Mouse (Mus musculus) frontal cortex, adult 2 months (tissue): Measurements from ENCODE around the gene Ccdc184. TPM values are rescaled to one million over a fixed set of nuclear protein-coding genes. Genes with fewer than 3 reads are reported as not detected.

ENCODE experiments used
- DNase-seq, 2 experiments: peaks; one replicate each; pipeline ENCODE4 v3.0.0; 2022; ENCODE audit warnings: low spot score in 1 of 2; ENCODE audit errors: extremely low spot score in 1 of 2
- polyA plus RNA-seq: library from polyadenylated mRNA; depleted of rRNA; stranded (reverse); fragments of >200 nt; gene quantifications from 2 replicates; pipeline ENCODE4 v1.2.3, GENCODE M21; 2012; rRNA removed

Gene Ccdc184
- polyA plus RNA-seq, 1 experiment = 13.0 TPM

GRCm38 (mm10) chr15:98213336-98213870 is 46.4 kb downstream of the Ccdc184 start:
- no peak for DNase-seq

DNA sequence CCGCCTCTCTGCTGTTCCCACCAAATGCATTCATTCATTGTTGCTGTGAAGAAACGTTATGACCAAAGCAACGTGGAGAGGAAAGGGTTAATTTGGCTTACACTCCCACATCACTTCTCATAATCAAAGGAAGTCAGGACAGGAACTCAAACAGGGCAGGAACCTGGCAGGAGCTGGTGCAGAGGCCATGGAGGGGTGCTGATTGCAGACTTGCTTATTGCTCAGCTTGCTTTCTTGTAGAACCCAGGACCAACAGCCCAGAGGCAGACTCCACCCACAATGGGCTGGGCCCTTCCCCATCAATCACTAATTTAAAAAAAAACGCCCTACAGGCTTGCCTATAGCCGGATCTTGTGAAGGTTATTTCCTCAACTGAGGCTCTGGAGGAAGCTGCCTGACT is 47.2 kb downstream of the Ccdc184 start:
- no peak for DNase-seq

Other genes with a start within 250 kb of the Ccdc184 start
- 50.6 and 56.1 TPM in 2 replicates for gene Tmem106c, start 203.0 kb upstream of the Ccdc184 start, polyA plus RNA-seq
- gene Col2a1, start 162.5 kb upstream of the Ccdc184 start, polyA plus RNA-seq = 1.8 and 2.0 TPM in 2 replicates
- 329 and 345 TPM in 2 replicates for gene Pfkm, start 74.6 kb upstream of the Ccdc184 start, polyA plus RNA-seq
- 12.3 and 12.7 TPM in 2 replicates for gene Senp1, start 73.4 kb upstream of the Ccdc184 start, polyA plus RNA-seq
- gene Asb8, start 1.5 kb upstream of the Ccdc184 start, polyA plus RNA-seq = 57.7 and 60.2 TPM in 2 replicates
- gene Olfr288, start 28.4 kb downstream of the Ccdc184 start, polyA plus RNA-seq = 0.29 and 0.32 TPM in 2 replicates
- gene Gm44579, start 53.8 kb downstream of the Ccdc184 start, polyA plus RNA-seq = not detected in 2 replicates
- 14.1 and 16.2 TPM in 2 replicates for gene Olfr287, start 53.9 kb downstream of the Ccdc184 start, polyA plus RNA-seq
- gene Olfr286, start 67.3 kb downstream of the Ccdc184 start, polyA plus RNA-seq = not detected in 2 replicates
- gene H1fnt, start 90.1 kb downstream of the Ccdc184 start, polyA plus RNA-seq = not detected in 2 replicates
- gene Zfp641, start 129.0 kb downstream of the Ccdc184 start, polyA plus RNA-seq = 11.1 and 12.3 TPM in 2 replicates
- gene Olfr285, start 150.2 kb downstream of the Ccdc184 start, polyA plus RNA-seq = 0.02 TPM in 1 of 2 replicates, not detected in the other
- not detected in 2 replicates for gene Olfr284, start 173.8 kb downstream of the Ccdc184 start, polyA plus RNA-seq
- 0.04 and 0.11 TPM in 2 replicates for gene Olfr283, start 213.8 kb downstream of the Ccdc184 start, polyA plus RNA-seq